Mouse (Mus musculus): Measurements from ENCODE around the gene B3galt4.

B3galt4 gene

GRCm38 (mm10) chr17:33902491-33902890 is 48.8 kb downstream of the B3galt4 start:
- DNase-seq: no peak

- DNase-seq: no peak
Observed at GRCm38 (mm10) chr17:33902079-33902478, 49.2 kb downstream of the B3galt4 start.

- no peak for DNase-seq
Observed at GRCm38 (mm10) chr17:33901653-33902052, 49.6 kb downstream of the B3galt4 start.

GRCm38 (mm10) chr17:33900989-33901314 is 50.3 kb downstream of the B3galt4 start:
- no peak for DNase-seq

- no peak for DNase-seq
Observed at GRCm38 (mm10) chr17:33900281-33900988, 50.9 kb downstream of the B3galt4 start.

Measured in thymus, postnatal 36 days (tissue).